Mouse (Mus musculus) heart, postnatal 0 days (tissue): Measurements from ENCODE around the gene Rpn1. TPM values are rescaled to one million over a fixed set of nuclear protein-coding genes. Genes with fewer than 3 reads are reported as not detected.

Source experiments
- ATAC-seq: fragments of 200-750 bp; cut with Nextera tagmentation; 2 replicates; pipeline ENCODE4 v1.8.0; 2017; ENCODE audit warnings: low read depth, moderate number of reproducible peaks, moderate library complexity; ENCODE audit not compliant: insufficient read depth
- DNase-seq: peaks from one replicate; pipeline ENCODE4 v3.0.0-alpha.2; 2016; ENCODE audit warnings: low spot score
- H3K27ac ChIP-seq: fragments of 300-500 bp; sonication (generic); 2 replicates; pipeline ENCODE4 v1.5.1; 2014; ENCODE audit warnings: low read depth, mild to moderate bottlenecking
- H3K27me3 ChIP-seq: fragments of 300-500 bp; sonication (generic); 2 replicates; pipeline ENCODE4 v1.6.1; 2014; ENCODE audit warnings: low read length, mixed read lengths; ENCODE audit not compliant: control insufficient read depth, insufficient read depth
- H3K36me3 ChIP-seq: fragments of 300-500 bp; sonication (generic); replicated peaks from 2 replicates; pipeline ENCODE4 v1.6.1; 2014; ENCODE audit warnings: low read length, mixed read lengths; ENCODE audit not compliant: control insufficient read depth, insufficient read depth
- H3K4me1 ChIP-seq: fragments of 300-500 bp; sonication (generic); 2 replicates; pipeline ENCODE4 v1.6.1; 2014; ENCODE audit warnings: antibody characterized with exemption; ENCODE audit not compliant: control insufficient read depth, insufficient read depth
- H3K4me2 ChIP-seq: fragments of 300-500 bp; sonication (generic); 2 replicates; pipeline ENCODE4 v1.6.1; 2014; ENCODE audit warnings: low read depth, mild to moderate bottlenecking, low read length, moderate library complexity
- H3K4me3 ChIP-seq: fragments of 300-500 bp; sonication (generic); 2 replicates; pipeline ENCODE4 v1.5.1; 2014; ENCODE audit warnings: low read depth, low read length
- H3K9ac ChIP-seq: fragments of 300-500 bp; sonication (generic); replicated peaks from 2 replicates; pipeline ENCODE4 v1.6.1; 2014; ENCODE audit warnings: low read depth, low read length, mixed read lengths
- H3K9me3 ChIP-seq: fragments of 300-500 bp; sonication (generic); replicated peaks from 2 replicates; pipeline ENCODE4 v1.6.1; 2016; ENCODE audit warnings: low read length; ENCODE audit not compliant: control insufficient read depth
- CTCF ChIP-seq: IDR thresholded peaks from 2 replicates; pipeline ENCODE4 v1.5.1; 2016; ENCODE audit warnings: antibody characterized with exemption, control low read depth, low read depth
- EP300 ChIP-seq: IDR thresholded peaks from 2 replicates; pipeline ENCODE4 v1.6.1; 2016; ENCODE audit warnings: antibody characterized with exemption, low read depth
- WGBS: fragments of 180-500 bp; shearing (Covaris S2); extraction: QIAGEN DNeasy Blood & Tissue Kit; methylation state at CpG from one replicate; pipeline ENCODE4 v1.1.7; 2014; 5-methylcytosine and 5-hydroxymethylcytosine counted together
- polyA plus RNA-seq: library from polyadenylated mRNA; unstranded; fragments of >200 nt; fragmentation: Nextera tagmentation; extraction: Ambion mirVana; gene quantifications from 2 replicates; pipeline ENCODE4 v1.2.1, GENCODE M21; 2015
- total RNA-seq: library from RNA; depleted of rRNA; stranded (reverse); fragments of >200 nt; gene quantifications from 2 replicates; pipeline ENCODE4 v1.2.3, GENCODE M21; 2014; ENCODE audit warnings: low replicate concordance

Gene Rpn1
- total and polyA plus RNA-seq, 2 experiments from 2014 or later = 99.0 to 133 TPM

GRCm38 (mm10) chr6:88133061-88133460, 48.8 kb downstream of the Rpn1 start:
- H3K27ac ChIP-seq = no peak overlapping the region
- no peak overlapping the region for H3K4me3 ChIP-seq
- H3K36me3 ChIP-seq = no peaks in the 10 kb centered on the region
- H3K27me3 ChIP-seq = peaks cover 65% of the 10 kb centered on the region
- ATAC-seq (no peak), DNase-seq (no peak)
- no peak overlapping the region for H3K4me2 ChIP-seq
- WGBS = 84% methylated on average over 6 of the region's 6 CpGs
- TF ChIP-seq CTCF = no peak
- no peak for TF ChIP-seq EP300
- H3K9ac ChIP-seq = no peak overlapping the region
- peaks cover 11% of the 10 kb centered on the region; the same call in 1 of the 2 replicates for H3K4me1 ChIP-seq
- H3K9me3 ChIP-seq = no peaks in the 10 kb centered on the region

- H3K27ac ChIP-seq = no peak overlapping the region
- peaks cover 11% of the 10 kb centered on the region; the same call in 1 of the 2 replicates for H3K4me1 ChIP-seq
- ATAC-seq (peak; percentile 70), DNase-seq (peak; percentile 33)
- H3K9me3 ChIP-seq = no peaks in the 10 kb centered on the region
- no peak overlapping the region for H3K4me2 ChIP-seq
- TF ChIP-seq EP300 (peak; percentile 87), CTCF (no peak)
- no peak overlapping the region for H3K4me3 ChIP-seq
- H3K27me3 ChIP-seq = peaks cover 61% of the 10 kb centered on the region
- H3K36me3 ChIP-seq = no peaks in the 10 kb centered on the region
- 65% methylated on average over 6 of the region's 6 CpGs for WGBS
- H3K9ac ChIP-seq = no peak overlapping the region
Observed at GRCm38 (mm10) chr6:88133878-88134277, 49.6 kb downstream of the Rpn1 start.

- ATAC-seq = peak; percentile 16; the same call in 1 of the 2 replicates
- H3K9ac ChIP-seq = no peak overlapping the region
- H3K4me2 ChIP-seq = peak overlapping the region; percentile 42
- no peak overlapping the region for H3K27ac ChIP-seq
- DNase-seq = peak; percentile 46
- peak overlapping the region; percentile 23 for H3K4me3 ChIP-seq
- WGBS = 20% methylated on average over 15 of the region's 15 CpGs
- H3K4me1 ChIP-seq = peaks cover 20% of the 10 kb centered on the region
- TF ChIP-seq EP300 = peak; percentile 59; the same call in 1 of the 2 replicates
- no peak for TF ChIP-seq CTCF
- H3K9me3 ChIP-seq = no peaks in the 10 kb centered on the region
- peaks cover 43% of the 10 kb centered on the region for H3K27me3 ChIP-seq
- no peaks in the 10 kb centered on the region for H3K36me3 ChIP-seq
Observed at GRCm38 (mm10) chr6:88136201-88136631, 51.9 kb downstream of the Rpn1 start.

- ATAC-seq (no peak), DNase-seq (no peak)
- peaks cover 35% of the 10 kb centered on the region for H3K27me3 ChIP-seq
- peaks cover 11% of the 10 kb centered on the region for H3K4me1 ChIP-seq
- no peaks in the 10 kb centered on the region for H3K9me3 ChIP-seq
- H3K4me2 ChIP-seq = no peak overlapping the region
- no peaks in the 10 kb centered on the region for H3K36me3 ChIP-seq
- no peak overlapping the region for H3K9ac ChIP-seq
- TF ChIP-seq EP300 = no peak
- no peak for TF ChIP-seq CTCF
- WGBS = 77% methylated on average over 3 of the region's 3 CpGs
- no peak overlapping the region for H3K4me3 ChIP-seq
- H3K27ac ChIP-seq = no peak overlapping the region
Observed at GRCm38 (mm10) chr6:88138485-88138884, 54.2 kb downstream of the Rpn1 start.

GRCm38 (mm10) chr6:88140264-88140663, 56.0 kb downstream of the Rpn1 start:
- ATAC-seq (peak; percentile 84), DNase-seq (peak; percentile 78)
- H3K4me2 ChIP-seq = no peak overlapping the region
- TF ChIP-seq EP300 (no peak), CTCF (no peak)
- 29% methylated on average over 8 of the region's 8 CpGs for WGBS
- H3K9ac ChIP-seq = no peak overlapping the region
- H3K27ac ChIP-seq = no peak overlapping the region
- no peak overlapping the region for H3K4me3 ChIP-seq
- H3K4me1 ChIP-seq = peaks cover 11% of the 10 kb centered on the region
- peaks cover 30% of the 10 kb centered on the region for H3K27me3 ChIP-seq
- H3K9me3 ChIP-seq = no peaks in the 10 kb centered on the region
- no peaks in the 10 kb centered on the region for H3K36me3 ChIP-seq

GRCm38 (mm10) chr6:88145793-88146192, 61.5 kb downstream of the Rpn1 start:
- Histone ChIP-seq H3K36me3 (no peaks in the 10 kb centered on the region), H3K4me3 (no peak overlapping the region), H3K9ac (no peak overlapping the region), H3K4me1 (peaks cover 11% of the 10 kb centered on the region; the same call in 1 of the 2 replicates), H3K9me3 (no peaks in the 10 kb centered on the region), H3K27me3 (no peaks in the 10 kb centered on the region), H3K27ac (no peak overlapping the region), H3K4me2 (no peak overlapping the region)
- TF ChIP-seq CTCF (no peak), EP300 (no peak)
- 66% methylated on average over 4 of the region's 4 CpGs for WGBS
- ATAC-seq = no peak
- DNase-seq = no peak
